Mouse (Mus musculus) myocyte (in vitro differentiated cells): Measurements from ENCODE around the gene Stk4. TPM values are rescaled to one million over a fixed set of nuclear protein-coding genes. Genes with fewer than 3 reads are reported as not detected.

Experiments used
- H3K27me3 ChIP-seq: one replicate; pipeline ENCODE4 v1.6.1; 2011; ENCODE audit not compliant: control insufficient read depth, insufficient read depth, insufficient read length
- H3K36me3 ChIP-seq: one replicate; pipeline ENCODE4 v1.6.1; 2011; ENCODE audit not compliant: control insufficient read depth, insufficient read depth
- H3K4me2 ChIP-seq: one replicate; pipeline ENCODE4 v1.6.1; 2011; ENCODE audit warnings: low read depth, control low read depth
- H3K4me3 ChIP-seq: one replicate; pipeline ENCODE4 v1.5.1; 2011; ENCODE audit warnings: mild to moderate bottlenecking, control low read depth, moderate library complexity
- H3K79me2 ChIP-seq: one replicate; pipeline ENCODE4 v1.6.1; 2011; ENCODE audit not compliant: control insufficient read depth, insufficient read depth
- H3ac ChIP-seq: one replicate; pipeline ENCODE4 v1.6.1; 2011; ENCODE audit not compliant: control insufficient read depth, insufficient read length
- CEBPB ChIP-seq: IDR thresholded peaks from 2 replicates; pipeline ENCODE4 v1.6.1; 2011; ENCODE audit warnings: mild to moderate bottlenecking, moderate library complexity; ENCODE audit not compliant: poor library complexity, insufficient read depth, severe bottlenecking
- E2F4 ChIP-seq: IDR thresholded peaks from one replicate; pipeline ENCODE4 v1.6.1; 2011; ENCODE audit warnings: mild to moderate bottlenecking, control low read depth, moderate library complexity; ENCODE audit not compliant: insufficient read depth
- MAX ChIP-seq: IDR thresholded peaks from one replicate; pipeline ENCODE4 v1.6.1; 2011; ENCODE audit warnings: low read depth, mild to moderate bottlenecking, control low read depth
- MYOD1 ChIP-seq, 3 experiments: IDR thresholded peaks; one replicate each; pipeline ENCODE4 v1.6.1; 2011; ENCODE audit warnings: control low read depth in 2 of 3, low read depth in 2 of 3, mild to moderate bottlenecking in 2 of 3, moderate library complexity in 1 of 3; ENCODE audit not compliant: insufficient read length in 2 of 3, control insufficient read depth in 1 of 3
- MYOG ChIP-seq, 3 experiments: IDR thresholded peaks; one replicate each; pipeline ENCODE4 v1.6.1; 2011; ENCODE audit warnings: control low read depth in 2 of 3, low read depth in 2 of 3, mild to moderate bottlenecking in 2 of 3; ENCODE audit not compliant: insufficient read length in 2 of 3, control insufficient read depth in 1 of 3, insufficient read depth in 1 of 3
- POLR2A ChIP-seq: IDR thresholded peaks from one replicate; pipeline ENCODE4 v1.6.1; 2011; ENCODE audit warnings: low read depth, mild to moderate bottlenecking, control low read depth, moderate library complexity; ENCODE audit not compliant: insufficient read length
- POLR2AphosphoS2 ChIP-seq: IDR thresholded peaks from one replicate; pipeline ENCODE4 v1.6.1; 2011; ENCODE audit warnings: low read depth, control low read depth; ENCODE audit not compliant: insufficient read length
- REST ChIP-seq: IDR thresholded peaks from one replicate; pipeline ENCODE4 v1.6.1; 2011; ENCODE audit warnings: mild to moderate bottlenecking, control low read depth, moderate library complexity; ENCODE audit not compliant: insufficient read depth, insufficient read length
- SRF ChIP-seq: IDR thresholded peaks from one replicate; pipeline ENCODE4 v1.6.1; 2011; ENCODE audit warnings: low read depth; ENCODE audit not compliant: control insufficient read depth, insufficient read length
- TCF12 ChIP-seq: IDR thresholded peaks from one replicate; pipeline ENCODE4 v1.6.1; 2011; ENCODE audit warnings: mild to moderate bottlenecking, control low read depth; ENCODE audit not compliant: poor library complexity, insufficient read depth, severe bottlenecking
- TCF3 ChIP-seq: IDR thresholded peaks from one replicate; pipeline ENCODE4 v1.6.1; 2011; ENCODE audit warnings: low read depth, control low read depth; ENCODE audit not compliant: insufficient read length
- USF1 ChIP-seq: IDR thresholded peaks from one replicate; pipeline ENCODE4 v1.6.1; 2011; ENCODE audit warnings: low read depth, mild to moderate bottlenecking, control low read depth, moderate library complexity
- polyA plus RNA-seq: library from polyadenylated mRNA; unstranded; fragments of >200 nt; fragmentation: generic; extraction: Trizol; gene quantifications from one replicate; pipeline ENCODE4 v1.2.1, GENCODE M21; 2012; ENCODE audit warnings: missing spikeins

Stk4 gene
- polyA plus RNA-seq, 1 experiment, result 9.8 TPM

- H3ac ChIP-seq, result no peak overlapping the region
- H3K4me2 ChIP-seq, result no peak overlapping the region
- H3K4me3 ChIP-seq, result no peak overlapping the region
- H3K36me3 ChIP-seq, result peaks cover 3% of the 10 kb centered on the region
- no peak for TF ChIP-seq MYOG (IDR thresholded peaks at IDR 0.05; ENCODE audit: control insufficient read depth in 1 of 3, insufficient read depth in 1 of 3, insufficient read length in 2 of 3, low read depth in 2 of 3)
- no peaks in the 10 kb centered on the region for H3K27me3 ChIP-seq
- no peaks in the 10 kb centered on the region for H3K79me2 ChIP-seq
Observed at GRCm38 (mm10) chr2:164135367-164135766, 65.2 kb downstream of the Stk4 start.

- no peaks in the 10 kb centered on the region for H3K27me3 ChIP-seq
Observed at GRCm38 (mm10) chr2:164136393-164136792, 66.3 kb downstream of the Stk4 start.

GRCm38 (mm10) chr2:164137754-164138153 is 67.6 kb downstream of the Stk4 start:
- no peaks in the 10 kb centered on the region for H3K79me2 ChIP-seq
- H3K4me3 ChIP-seq, result no peak overlapping the region
- no peaks in the 10 kb centered on the region for H3K27me3 ChIP-seq
- H3K36me3 ChIP-seq, result peaks cover 3% of the 10 kb centered on the region
- no peak overlapping the region for H3ac ChIP-seq
- TF ChIP-seq MAX, result no peak
- no peak for TF ChIP-seq REST
- TF ChIP-seq POLR2A, result no peak
- TF ChIP-seq MYOG (IDR thresholded peaks at IDR 0.05; ENCODE audit: control insufficient read depth in 1 of 3, insufficient read depth in 1 of 3, insufficient read length in 2 of 3, low read depth in 2 of 3), result no peak
- TF ChIP-seq CEBPB, result no peak
- no peak for TF ChIP-seq POLR2AphosphoS2
- TF ChIP-seq TCF12, result no peak
- no peak for TF ChIP-seq MYOD1 (IDR thresholded peaks at IDR 0.05; ENCODE audit: control insufficient read depth in 1 of 3, insufficient read length in 2 of 3, low read depth in 2 of 3)
- TF ChIP-seq USF1, result no peak
- no peak for TF ChIP-seq SRF
- TF ChIP-seq TCF3, result no peak
- TF ChIP-seq E2F4, result no peak
- peak overlapping the region; percentile 1 for H3K4me2 ChIP-seq

More at GRCm38 (mm10) chr2:164136393-164136792, 66.3 kb downstream of the Stk4 start:
- no peak overlapping the region for H3K4me3 ChIP-seq
- H3K36me3 ChIP-seq, result peaks cover 3% of the 10 kb centered on the region
- H3ac ChIP-seq, result no peak overlapping the region
- no peaks in the 10 kb centered on the region for H3K79me2 ChIP-seq
- no peak for TF ChIP-seq TCF12
- no peak for TF ChIP-seq TCF3
- TF ChIP-seq MYOG (IDR thresholded peaks at IDR 0.05; ENCODE audit: control insufficient read depth in 1 of 3, insufficient read depth in 1 of 3, insufficient read length in 2 of 3, low read depth in 2 of 3), result no peak
- no peak for TF ChIP-seq MAX
- TF ChIP-seq SRF, result no peak
- no peak for TF ChIP-seq POLR2AphosphoS2
- TF ChIP-seq POLR2A, result no peak
- no peak for TF ChIP-seq MYOD1 (IDR thresholded peaks at IDR 0.05; ENCODE audit: control insufficient read depth in 1 of 3, insufficient read length in 2 of 3, low read depth in 2 of 3)
- TF ChIP-seq E2F4, result no peak
- H3K4me2 ChIP-seq, result no peak overlapping the region

- TF ChIP-seq USF1, result no peak
- Histone ChIP-seq H3K4me3 (no peak overlapping the region), H3K27me3 (no peaks in the 10 kb centered on the region), H3ac (no peak overlapping the region), H3K79me2 (no peaks in the 10 kb centered on the region), H3K4me2 (no peak overlapping the region), H3K36me3 (no peaks in the 10 kb centered on the region)
Observed at GRCm38 (mm10) chr2:164142021-164142420, 71.9 kb downstream of the Stk4 start.

- no peaks in the 10 kb centered on the region for H3K79me2 ChIP-seq
- H3K27me3 ChIP-seq, result no peaks in the 10 kb centered on the region
- no peaks in the 10 kb centered on the region for H3K36me3 ChIP-seq
- no peak overlapping the region for H3K4me3 ChIP-seq
- no peak overlapping the region for H3K4me2 ChIP-seq
- H3ac ChIP-seq, result no peak overlapping the region
- TF ChIP-seq POLR2AphosphoS2 (no peak), MYOD1 (IDR thresholded peaks at IDR 0.05; ENCODE audit: control insufficient read depth in 1 of 3, insufficient read length in 2 of 3, low read depth in 2 of 3) (no peak), SRF (no peak), MAX (no peak), REST (no peak), USF1 (no peak), CEBPB (no peak), TCF3 (no peak)
Observed at GRCm38 (mm10) chr2:164144025-164144424, 73.9 kb downstream of the Stk4 start.

- Histone ChIP-seq H3K4me3 (no peak overlapping the region), H3ac (no peak overlapping the region), H3K79me2 (no peaks in the 10 kb centered on the region), H3K4me2 (no peak overlapping the region), H3K27me3 (no peaks in the 10 kb centered on the region), H3K36me3 (no peaks in the 10 kb centered on the region)
- TF ChIP-seq SRF (no peak), POLR2A (no peak), TCF3 (no peak), TCF12 (no peak), CEBPB (no peak), USF1 (no peak), POLR2AphosphoS2 (no peak)
Observed at GRCm38 (mm10) chr2:164144541-164144940, 74.4 kb downstream of the Stk4 start.
